Mouse (Mus musculus): ENCODE measurements around the gene Ccdc60. TPM values are rescaled to one million over a fixed set of nuclear protein-coding genes. Genes with fewer than 3 reads are reported as not detected.

The Ccdc60 gene
- polyA plus RNA-seq, 1 experiment from 2014 or later: 2.7 TPM

DNA sequence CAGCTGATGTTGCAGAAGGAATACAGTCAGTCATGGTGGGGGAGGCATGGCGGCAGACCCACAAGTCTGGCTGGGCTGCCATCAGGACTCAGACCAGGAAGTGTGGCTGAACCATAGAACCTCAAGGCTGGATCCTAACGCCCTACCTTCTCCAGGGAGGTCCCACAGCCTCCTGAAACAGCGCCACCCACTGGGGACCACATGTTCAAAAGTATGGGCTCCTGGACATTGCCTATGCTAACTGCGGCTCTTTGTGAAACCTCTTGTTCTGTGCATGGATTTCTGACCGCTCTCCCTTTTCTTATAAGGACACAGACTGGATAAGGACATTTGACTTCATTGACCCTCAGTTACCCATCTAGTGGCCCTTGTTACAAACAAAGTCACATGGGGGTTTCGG is 64.8 kb downstream of the Ccdc60 start:
- Histone ChIP-seq H3K36me3 (ENCODE audit: control insufficient read depth, insufficient read depth, low read length) (no peaks in the 10 kb centered on the region), H3K9me3 (replicated peaks; ENCODE audit: control insufficient read depth, low read length) (no peaks in the 10 kb centered on the region), H3K9ac (ENCODE audit: low read length) (no peak overlapping the region), H3K4me3 (replicated peaks; ENCODE audit: low read length) (no peak overlapping the region), H3K4me1 (ENCODE audit: control insufficient read depth, insufficient read depth, low read length) (no peaks in the 10 kb centered on the region), H3K4me2 (ENCODE audit: low read depth, low read length) (no peak overlapping the region), H3K27ac (ENCODE audit: low read length) (no peak overlapping the region), H3K27me3 (ENCODE audit: control insufficient read depth, insufficient read depth, low read length) (no peaks in the 10 kb centered on the region)
- no peak for ATAC-seq (ENCODE audit: insufficient read depth, low FRiP score)
- 75% methylated on average over 6 of the region's 6 CpGs for WGBS

DNA sequence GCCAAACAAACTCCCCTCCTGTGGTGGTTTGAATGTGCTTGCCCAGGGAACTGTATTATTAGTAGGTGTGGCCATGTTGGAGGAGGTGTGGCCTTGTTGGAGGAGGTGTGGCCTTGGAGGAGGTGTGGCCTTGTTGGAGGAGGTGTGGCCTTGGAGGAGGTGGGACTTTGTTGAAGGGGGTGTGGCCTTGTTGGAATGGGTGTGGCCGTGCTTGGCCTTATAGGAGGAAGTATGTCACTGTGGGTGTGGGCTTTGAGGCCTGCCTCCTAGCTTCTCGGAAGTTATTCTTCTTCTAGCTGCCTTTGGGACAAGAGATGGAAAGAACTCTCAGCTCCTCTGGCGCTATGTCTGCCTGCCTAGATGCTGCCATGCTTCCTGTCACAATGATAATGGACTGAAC is 66.9 kb downstream of the Ccdc60 start:
- 94% methylated on average over 3 of the region's 3 CpGs for WGBS
- Histone ChIP-seq H3K9ac (ENCODE audit: low read length) (no peak overlapping the region), H3K4me3 (replicated peaks; ENCODE audit: low read length) (no peak overlapping the region), H3K4me2 (ENCODE audit: low read depth, low read length) (no peak overlapping the region), H3K27ac (ENCODE audit: low read length) (no peak overlapping the region), H3K27me3 (ENCODE audit: control insufficient read depth, insufficient read depth, low read length) (no peaks in the 10 kb centered on the region), H3K36me3 (ENCODE audit: control insufficient read depth, insufficient read depth, low read length) (no peaks in the 10 kb centered on the region), H3K9me3 (replicated peaks; ENCODE audit: control insufficient read depth, low read length) (no peaks in the 10 kb centered on the region), H3K4me1 (ENCODE audit: control insufficient read depth, insufficient read depth, low read length) (no peaks in the 10 kb centered on the region)
- ATAC-seq (ENCODE audit: insufficient read depth, low FRiP score): 0 out of 2 replicates have a peak, but pooled peaks have one; percentile 21

DNA sequence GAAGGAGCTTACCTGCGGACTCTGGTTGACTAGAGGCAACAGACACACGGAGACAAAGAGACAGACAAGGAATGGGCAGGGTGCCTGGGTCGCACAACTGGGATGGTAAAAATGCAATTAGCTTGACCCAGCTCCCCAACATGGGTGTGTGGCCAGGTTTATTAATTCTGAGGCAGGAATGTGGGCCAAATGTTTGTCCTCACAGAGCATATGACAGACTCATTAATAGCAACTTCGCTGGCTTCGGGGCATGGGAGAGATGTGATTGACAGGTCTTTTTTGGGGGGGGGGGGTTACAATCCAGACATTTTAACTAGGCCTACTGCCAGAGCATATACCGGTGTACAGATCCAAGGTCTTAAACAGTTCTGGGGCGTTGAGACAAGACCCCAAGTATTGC is 69.5 kb downstream of the Ccdc60 start:
- Histone ChIP-seq H3K27ac (ENCODE audit: low read length) (no peak overlapping the region), H3K4me2 (ENCODE audit: low read depth, low read length) (no peak overlapping the region), H3K36me3 (ENCODE audit: control insufficient read depth, insufficient read depth, low read length) (no peaks in the 10 kb centered on the region), H3K4me1 (ENCODE audit: control insufficient read depth, insufficient read depth, low read length) (no peaks in the 10 kb centered on the region), H3K4me3 (replicated peaks; ENCODE audit: low read length) (no peak overlapping the region), H3K9ac (ENCODE audit: low read length) (no peak overlapping the region), H3K27me3 (ENCODE audit: control insufficient read depth, insufficient read depth, low read length) (no peaks in the 10 kb centered on the region), H3K9me3 (replicated peaks; ENCODE audit: control insufficient read depth, low read length) (no peaks in the 10 kb centered on the region)
- WGBS: 73% methylated on average over 7 of the region's 7 CpGs
- ATAC-seq (ENCODE audit: insufficient read depth, low FRiP score): no peak

DNA sequence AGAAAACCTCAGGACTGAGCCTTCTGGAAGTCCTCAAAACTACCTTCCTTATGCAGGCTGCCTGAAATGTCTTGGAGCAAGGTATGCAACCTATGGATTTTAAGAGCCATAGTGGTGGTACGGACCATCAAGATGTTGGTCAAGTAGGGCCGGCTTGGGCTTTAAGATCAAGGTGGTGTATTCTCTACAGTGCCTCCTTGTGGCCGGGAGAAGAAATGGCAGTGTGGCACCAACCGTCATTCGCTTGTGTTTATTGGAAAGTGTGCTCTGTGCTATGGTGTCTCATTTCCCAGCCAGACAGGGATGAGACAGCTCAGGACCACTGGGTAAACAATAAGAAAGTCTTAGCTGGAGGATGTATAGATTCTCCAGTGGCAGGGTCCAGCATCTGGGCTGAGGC is 76.1 kb downstream of the Ccdc60 start:
- H3K4me3 ChIP-seq (replicated peaks; ENCODE audit: low read length): no peak overlapping the region
- H3K9ac ChIP-seq (ENCODE audit: low read length): no peak overlapping the region
- ATAC-seq (ENCODE audit: insufficient read depth, low FRiP score): no peak
- H3K27me3 ChIP-seq (ENCODE audit: control insufficient read depth, insufficient read depth, low read length): no peaks in the 10 kb centered on the region
- no peaks in the 10 kb centered on the region for H3K9me3 ChIP-seq (replicated peaks; ENCODE audit: control insufficient read depth, low read length)
- H3K4me2 ChIP-seq (ENCODE audit: low read depth, low read length): no peak overlapping the region
- no peaks in the 10 kb centered on the region for H3K36me3 ChIP-seq (ENCODE audit: control insufficient read depth, insufficient read depth, low read length)
- H3K4me1 ChIP-seq (ENCODE audit: control insufficient read depth, insufficient read depth, low read length): no peaks in the 10 kb centered on the region
- H3K27ac ChIP-seq (ENCODE audit: low read length): no peak overlapping the region
- WGBS: 56% methylated on average over 5 of the region's 5 CpGs

DNA sequence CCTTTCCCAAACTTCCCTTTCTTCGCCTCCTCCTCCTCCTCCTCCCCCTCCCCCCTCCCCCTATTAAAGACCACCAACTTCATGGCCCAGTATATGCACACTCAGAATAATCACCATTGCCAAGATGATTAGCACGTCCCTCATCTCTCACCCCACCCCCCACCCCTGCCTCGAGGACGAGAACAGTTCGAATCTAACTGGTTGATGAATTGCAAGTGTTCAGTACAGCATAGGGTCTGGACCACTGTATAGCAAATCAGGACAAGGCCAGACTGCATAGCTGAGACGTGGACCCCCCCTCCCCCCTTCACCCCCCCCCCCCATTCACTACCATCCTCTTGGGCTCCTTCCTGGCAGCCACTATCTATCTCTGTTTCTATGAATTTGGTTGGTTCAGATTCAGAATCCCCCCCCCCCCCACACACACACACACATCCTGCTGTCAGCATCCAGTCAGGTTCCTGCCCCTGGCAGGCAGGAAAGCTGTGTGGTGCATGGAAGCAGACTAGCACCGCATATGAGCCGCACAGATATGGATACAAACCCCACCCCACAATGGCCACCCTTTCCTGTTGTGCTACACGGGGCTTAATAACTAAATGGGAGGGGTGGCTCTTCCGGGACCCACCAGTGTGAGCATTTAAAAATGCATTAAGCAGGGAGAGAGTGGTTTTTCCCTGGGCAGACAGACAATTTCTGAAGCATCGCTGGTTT is 79.2 kb downstream of the Ccdc60 start:
- Histone ChIP-seq H3K27me3 (ENCODE audit: control insufficient read depth, insufficient read depth, low read length) (no peaks in the 10 kb centered on the region), H3K27ac (ENCODE audit: low read length) (no peak overlapping the region), H3K9ac (ENCODE audit: low read length) (no peak overlapping the region), H3K4me3 (replicated peaks; ENCODE audit: low read length) (no peak overlapping the region), H3K36me3 (ENCODE audit: control insufficient read depth, insufficient read depth, low read length) (no peaks in the 10 kb centered on the region), H3K4me1 (ENCODE audit: control insufficient read depth, insufficient read depth, low read length) (no peaks in the 10 kb centered on the region), H3K9me3 (replicated peaks; ENCODE audit: control insufficient read depth, low read length) (no peaks in the 10 kb centered on the region), H3K4me2 (ENCODE audit: low read depth, low read length) (no peak overlapping the region)
- WGBS: 47% methylated on average over 11 of the region's 11 CpGs
- ATAC-seq (ENCODE audit: insufficient read depth, low FRiP score): no peak; the same call in 1 of the 2 replicates

DNA sequence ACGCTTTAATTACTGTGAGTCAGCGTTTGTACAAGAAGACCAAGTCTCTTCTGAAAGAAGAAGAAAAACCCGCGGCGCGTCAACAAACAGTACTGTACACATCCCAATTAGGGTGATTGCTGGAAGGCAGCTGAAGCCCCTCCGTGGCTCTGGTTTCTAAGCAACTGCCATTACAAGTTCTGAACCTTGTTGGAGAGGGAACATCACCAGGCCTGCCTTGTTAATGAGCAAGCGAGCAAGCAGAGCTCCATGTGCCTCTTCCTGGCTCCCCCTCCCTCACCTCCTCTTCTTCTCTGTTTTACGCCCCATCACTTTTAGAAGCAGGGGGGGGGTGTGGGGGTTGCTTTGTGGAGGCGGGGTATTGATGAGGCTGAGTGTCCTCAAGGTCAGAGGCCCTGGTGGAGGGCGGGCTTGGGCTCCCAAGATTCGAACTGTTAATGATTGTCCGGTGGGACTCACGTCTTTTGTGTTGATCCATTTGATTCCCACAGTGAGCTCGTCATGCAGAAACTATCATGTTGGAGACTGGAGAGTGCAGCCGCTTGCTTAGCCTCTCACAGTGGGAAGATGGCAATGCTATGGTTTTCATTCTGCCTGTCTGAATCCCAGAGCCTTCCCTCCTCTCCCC is 79.9 kb downstream of the Ccdc60 start:
- no peak overlapping the region for H3K4me2 ChIP-seq (ENCODE audit: low read depth, low read length)
- H3K27ac ChIP-seq (ENCODE audit: low read length): no peak overlapping the region
- no peak for ATAC-seq (ENCODE audit: insufficient read depth, low FRiP score)
- 42% methylated on average over 16 of the region's 16 CpGs for WGBS
- H3K4me1 ChIP-seq (ENCODE audit: control insufficient read depth, insufficient read depth, low read length): no peaks in the 10 kb centered on the region
- no peak overlapping the region for H3K9ac ChIP-seq (ENCODE audit: low read length)
- H3K4me3 ChIP-seq (replicated peaks; ENCODE audit: low read length): no peak overlapping the region
- no peaks in the 10 kb centered on the region for H3K27me3 ChIP-seq (ENCODE audit: control insufficient read depth, insufficient read depth, low read length)
- no peaks in the 10 kb centered on the region for H3K36me3 ChIP-seq (ENCODE audit: control insufficient read depth, insufficient read depth, low read length)
- no peaks in the 10 kb centered on the region for H3K9me3 ChIP-seq (replicated peaks; ENCODE audit: control insufficient read depth, low read length)

DNA sequence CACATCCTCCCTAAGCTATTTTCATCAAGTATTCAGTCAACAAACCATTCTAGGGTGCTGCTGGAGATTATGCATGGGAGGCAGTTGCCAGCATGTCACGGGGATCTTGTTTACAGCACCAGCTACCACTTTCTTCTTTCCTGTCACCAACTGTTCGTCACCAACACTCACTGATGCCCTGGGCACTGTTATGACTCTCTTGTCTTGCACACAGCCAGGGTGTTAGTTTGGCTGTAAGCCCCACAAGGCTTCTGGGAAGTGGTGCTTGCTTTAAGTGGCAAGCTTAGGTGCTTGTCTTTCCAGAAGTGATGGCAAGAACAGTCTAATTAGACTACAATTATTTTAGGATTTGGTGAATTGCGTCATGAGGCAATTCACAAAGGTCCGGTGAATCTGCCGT is 86.1 kb downstream of the Ccdc60 start:
- Histone ChIP-seq H3K27ac (ENCODE audit: low read length) (no peak overlapping the region), H3K9ac (ENCODE audit: low read length) (no peak overlapping the region), H3K9me3 (replicated peaks; ENCODE audit: control insufficient read depth, low read length) (no peaks in the 10 kb centered on the region), H3K4me2 (ENCODE audit: low read depth, low read length) (no peak overlapping the region), H3K4me1 (ENCODE audit: control insufficient read depth, insufficient read depth, low read length) (no peaks in the 10 kb centered on the region), H3K36me3 (ENCODE audit: control insufficient read depth, insufficient read depth, low read length) (no peaks in the 10 kb centered on the region), H3K4me3 (replicated peaks; ENCODE audit: low read length) (no peak overlapping the region), H3K27me3 (ENCODE audit: control insufficient read depth, insufficient read depth, low read length) (no peaks in the 10 kb centered on the region)
- WGBS: 76% methylated on average over 5 of the region's 5 CpGs
- ATAC-seq (ENCODE audit: insufficient read depth, low FRiP score): no peak

DNA sequence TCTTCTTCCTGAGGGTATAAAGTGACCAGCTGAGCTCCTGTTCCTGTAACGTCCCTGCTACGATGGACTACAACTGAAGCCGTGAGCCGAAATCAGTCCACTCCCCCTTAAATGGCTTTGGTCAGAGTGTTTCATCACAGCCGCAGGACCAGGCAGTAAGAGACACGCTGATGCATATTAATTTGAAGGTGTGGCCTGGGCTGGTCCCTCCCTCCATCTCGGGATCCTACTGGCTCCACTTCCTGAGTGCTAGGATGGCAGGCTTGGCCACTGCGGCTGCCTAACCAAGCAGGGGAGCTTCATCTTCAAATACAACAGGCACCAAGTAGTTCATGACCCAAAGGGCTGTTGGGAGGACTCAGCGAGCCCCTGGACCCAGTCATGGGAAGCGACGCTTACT is 94.3 kb downstream of the Ccdc60 start:
- no peak overlapping the region for H3K4me2 ChIP-seq (ENCODE audit: low read depth, low read length)
- 37% methylated on average over 11 of the region's 11 CpGs for WGBS
- no peak for ATAC-seq (ENCODE audit: insufficient read depth, low FRiP score)

DNA sequence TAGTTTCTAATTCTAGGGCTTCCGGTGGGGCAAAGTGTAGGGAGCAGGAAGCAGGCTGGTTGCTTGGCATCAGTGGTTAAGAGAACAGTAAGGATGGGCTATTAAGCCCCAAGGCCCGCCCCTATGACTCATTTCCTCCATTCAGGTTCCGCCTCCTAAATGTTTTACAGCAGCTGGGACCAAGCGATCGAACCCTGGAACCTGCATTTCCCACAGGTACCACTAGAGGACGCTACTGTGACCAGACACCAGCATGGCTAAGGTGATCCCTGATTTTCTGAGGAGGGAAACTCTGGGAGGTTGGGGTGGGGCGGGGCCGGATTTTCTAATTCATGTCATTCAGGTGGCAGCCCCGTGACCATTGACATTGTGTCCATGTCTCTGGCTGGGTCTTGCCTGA is 96.1 kb downstream of the Ccdc60 start:
- ATAC-seq (ENCODE audit: insufficient read depth, low FRiP score): no peak
- H3K4me1 ChIP-seq (ENCODE audit: control insufficient read depth, insufficient read depth, low read length): no peaks in the 10 kb centered on the region
- 63% methylated on average over 9 of the region's 9 CpGs for WGBS
- H3K9ac ChIP-seq (ENCODE audit: low read length): no peak overlapping the region
- H3K27me3 ChIP-seq (ENCODE audit: control insufficient read depth, insufficient read depth, low read length): no peaks in the 10 kb centered on the region
- no peak overlapping the region for H3K4me3 ChIP-seq (replicated peaks; ENCODE audit: low read length)
- H3K27ac ChIP-seq (ENCODE audit: low read length): no peak overlapping the region
- H3K9me3 ChIP-seq (replicated peaks; ENCODE audit: control insufficient read depth, low read length): no peaks in the 10 kb centered on the region
- H3K36me3 ChIP-seq (ENCODE audit: control insufficient read depth, insufficient read depth, low read length): no peaks in the 10 kb centered on the region
- no peak overlapping the region for H3K4me2 ChIP-seq (ENCODE audit: low read depth, low read length)

More for the DNA sequence above, 94.3 kb downstream of the Ccdc60 start:
- Histone ChIP-seq H3K4me1 (ENCODE audit: control insufficient read depth, insufficient read depth, low read length) (no peaks in the 10 kb centered on the region), H3K36me3 (ENCODE audit: control insufficient read depth, insufficient read depth, low read length) (no peaks in the 10 kb centered on the region), H3K27me3 (ENCODE audit: control insufficient read depth, insufficient read depth, low read length) (no peaks in the 10 kb centered on the region), H3K27ac (ENCODE audit: low read length) (no peak overlapping the region), H3K4me3 (replicated peaks; ENCODE audit: low read length) (no peak overlapping the region), H3K9ac (ENCODE audit: low read length) (no peak overlapping the region), H3K9me3 (replicated peaks; ENCODE audit: control insufficient read depth, low read length) (no peaks in the 10 kb centered on the region)

Measured in stomach, embryonic 16.5 days (tissue).